In genomic region chr6:71324816-71325215, GRCm38 (mm10) we compare ENCODE assay signal across 30 mouse cellular contexts. TPM values are rescaled to one million over a fixed set of nuclear protein-coding genes. Genes with fewer than 3 reads are reported as not detected.
"Had no signal": no experiment of that assay in that cellular context is flagged by ENCODE, and none has a peak within 500 bp of the region (broad histone marks: within the 10 kb centered on the region; RNA-seq: fewer than 3 reads in every experiment).

No protein-coding gene starts in this region.

- DNase-seq: kidney, adult 18-20 months; kidney, postnatal 25 days; layer of hippocampus, adult 9-11 months; liver; lung, adult 18-20 months; lung, postnatal 10 days; lung, postnatal 36 days; retina, postnatal 1 day; right cerebral cortex, postnatal 25 days had no signal

- H3K36me3 ChIP-seq: limb, embryonic 10.5 days; limb, embryonic 13.5 days; liver, embryonic 12.5 days; liver, embryonic 15.5 days; lung, embryonic 15.5 days; midbrain, embryonic 10.5 days; midbrain, embryonic 13.5 days; neural tube, embryonic 13.5 days had no signal

- H3K4me3 ChIP-seq: layer of hippocampus, adult 2 months; limb, embryonic 10.5 days; limb, embryonic 13.5 days; liver, embryonic 12.5 days; liver, embryonic 15.5 days; lung, embryonic 15.5 days; megakaryocyte, embryonic 14.5 days; midbrain, embryonic 10.5 days; midbrain, embryonic 13.5 days; myocyte; neural tube, embryonic 13.5 days had no signal

- H3K27ac ChIP-seq: kidney, postnatal 0 days; layer of hippocampus, adult 2 months; limb, embryonic 10.5 days; limb, embryonic 13.5 days; liver, embryonic 12.5 days; liver, embryonic 15.5 days; lung, embryonic 15.5 days; midbrain, embryonic 10.5 days; midbrain, embryonic 13.5 days; neural tube, embryonic 13.5 days; stomach, postnatal 0 days had no signal

- H3K27me3 ChIP-seq: limb, embryonic 13.5 days; liver, embryonic 12.5 days; liver, embryonic 15.5 days; lung, embryonic 15.5 days; midbrain, embryonic 13.5 days; neural tube, embryonic 13.5 days had no signal

- H3K4me1 ChIP-seq: limb, embryonic 10.5 days; limb, embryonic 13.5 days; liver, embryonic 12.5 days; liver, embryonic 15.5 days; lung, embryonic 15.5 days; megakaryocyte, embryonic 14.5 days; midbrain, embryonic 10.5 days; midbrain, embryonic 13.5 days; neural tube, embryonic 13.5 days had no signal

RNA-seq across cellular contexts. Expression of gene Cd8b1, which starts 2.2 kb away (rescaled TPM):
- total RNA-seq: layer of hippocampus, adult 2 months; layer of hippocampus, postnatal 25 days; left cerebral cortex, adult 18-20 months; left cerebral cortex, postnatal 25 days had no signal
- polyA plus RNA-seq: intestine, embryonic 16.5 days; kidney, embryonic 14.5 days; limb, embryonic 13.5 days; liver, embryonic 12.5 days; liver, embryonic 15.5 days; midbrain, embryonic 13.5 days; midbrain, embryonic 16.5 days; myocyte; neural tube, embryonic 13.5 days; stomach, postnatal 0 days had no signal

RNA-seq across cellular contexts. Expression of gene Smyd1, which starts 2.8 kb away (rescaled TPM):
- total RNA-seq: monocyte, adult 5-6 weeks; neutrophil, adult 5-6 weeks had no signal
- polyA plus RNA-seq: midbrain, embryonic 13.5 days had no signal

RNA-seq across cellular contexts. Expression of gene Cd8a, which starts 48.4 kb away (rescaled TPM):
- total RNA-seq: layer of hippocampus, adult 2 months; layer of hippocampus, postnatal 25 days; left cerebral cortex, adult 18-20 months; left cerebral cortex, postnatal 25 days had no signal
- polyA plus RNA-seq: intestine, embryonic 16.5 days; kidney, embryonic 14.5 days; limb, embryonic 10.5 days; limb, embryonic 13.5 days; liver, embryonic 12.5 days; liver, embryonic 15.5 days; midbrain, embryonic 10.5 days; midbrain, embryonic 13.5 days; midbrain, embryonic 16.5 days; myocyte; neural tube, embryonic 13.5 days; stomach, postnatal 0 days had no signal
